Mouse (Mus musculus): Measurements from ENCODE around the gene Gm49333. TPM values are rescaled to one million over a fixed set of nuclear protein-coding genes. Genes with fewer than 3 reads are reported as not detected.

Gm49333 gene
- polyA plus RNA-seq, 1 experiment: not detected

GRCm38 (mm10) chr16:20638367-20638766 lies 27.0 kb downstream of the Gm49333 start:
- H3K4me3 ChIP-seq (ENCODE audit: low read depth, low read length): no peak overlapping the region
- H3K27ac ChIP-seq (ENCODE audit: insufficient read depth, low read length): no peak overlapping the region
- H3K27me3 ChIP-seq (ENCODE audit: control insufficient read depth, insufficient read depth, low read length, poor library complexity, severe bottlenecking): no peaks in the 10 kb centered on the region
- TF ChIP-seq POLR2A (IDR thresholded peaks at IDR 0.05; ENCODE audit: insufficient read depth, low read length) (no peak), EP300 (IDR thresholded peaks at IDR 0.05; ENCODE audit: insufficient read depth, low read depth, low read length) (no peak), CTCF (IDR thresholded peaks at IDR 0.05; ENCODE audit: low read depth, low read length) (no peak)
- no peaks in the 10 kb centered on the region for H3K9me3 ChIP-seq (replicated peaks; ENCODE audit: control insufficient read depth, insufficient read depth, low read length, poor library complexity, severe bottlenecking)
- H3K9ac ChIP-seq (ENCODE audit: low read depth, poor library complexity, severe bottlenecking): no peak overlapping the region
- no peaks in the 10 kb centered on the region for H3K36me3 ChIP-seq (ENCODE audit: control insufficient read depth, insufficient read depth, low read length, poor library complexity, severe bottlenecking)
- no peaks in the 10 kb centered on the region for H3K4me1 ChIP-seq (ENCODE audit: control insufficient read depth, insufficient read depth, low read length)

DNA sequence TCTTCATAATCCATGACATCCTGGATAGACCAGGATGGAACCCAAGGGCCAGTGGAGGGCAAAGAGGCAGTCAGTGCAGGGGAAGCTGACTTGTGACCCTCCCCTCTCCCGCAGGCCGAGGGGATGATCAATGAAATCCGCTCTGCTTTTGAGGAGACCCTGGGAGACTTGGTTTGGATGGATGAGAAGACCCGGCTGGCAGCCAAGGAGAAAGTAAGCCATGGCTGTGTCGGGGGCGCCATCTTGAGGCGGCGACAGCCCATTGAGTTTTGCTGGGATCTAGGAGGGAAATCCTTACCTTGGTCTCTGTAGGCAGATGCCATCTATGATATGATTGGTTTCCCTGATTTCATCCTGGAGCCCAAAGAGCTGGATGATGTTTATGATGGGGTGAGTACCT lies 30.8 kb downstream of the Gm49333 start:
- H3K9ac ChIP-seq (ENCODE audit: low read depth, poor library complexity, severe bottlenecking): no peak overlapping the region
- H3K4me1 ChIP-seq (ENCODE audit: control insufficient read depth, insufficient read depth, low read length): no peaks in the 10 kb centered on the region
- no peak overlapping the region for H3K27ac ChIP-seq (ENCODE audit: insufficient read depth, low read length)
- H3K36me3 ChIP-seq (ENCODE audit: control insufficient read depth, insufficient read depth, low read length, poor library complexity, severe bottlenecking): no peaks in the 10 kb centered on the region
- TF ChIP-seq POLR2A (IDR thresholded peaks at IDR 0.05; ENCODE audit: insufficient read depth, low read length): no peak
- TF ChIP-seq CTCF (IDR thresholded peaks at IDR 0.05; ENCODE audit: low read depth, low read length): peak; percentile 90
- TF ChIP-seq EP300 (IDR thresholded peaks at IDR 0.05; ENCODE audit: insufficient read depth, low read depth, low read length): no peak
- no peaks in the 10 kb centered on the region for H3K27me3 ChIP-seq (ENCODE audit: control insufficient read depth, insufficient read depth, low read length, poor library complexity, severe bottlenecking)
- H3K4me3 ChIP-seq (ENCODE audit: low read depth, low read length): no peak overlapping the region
- no peaks in the 10 kb centered on the region for H3K9me3 ChIP-seq (replicated peaks; ENCODE audit: control insufficient read depth, insufficient read depth, low read length, poor library complexity, severe bottlenecking)

DNA sequence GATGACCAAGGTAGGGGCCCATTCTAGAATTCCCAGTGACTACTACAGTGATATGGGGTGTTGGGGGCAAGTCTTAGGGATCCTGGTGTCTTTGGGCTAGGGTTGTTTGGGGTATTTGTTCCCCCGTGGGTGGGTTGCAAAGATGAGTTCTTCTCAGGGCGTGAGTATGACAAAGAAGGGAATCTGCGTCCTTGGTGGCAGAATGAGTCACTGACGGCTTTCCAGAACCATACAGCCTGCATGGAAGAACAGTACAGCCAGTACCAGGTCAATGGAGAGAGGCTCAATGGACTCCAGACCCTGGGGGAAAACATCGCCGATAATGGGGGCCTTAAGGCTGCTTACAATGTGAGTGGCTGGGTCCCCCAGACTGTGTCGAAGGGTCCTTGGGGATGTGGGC lies 32.5 kb downstream of the Gm49333 start:
- Histone ChIP-seq H3K27me3 (ENCODE audit: control insufficient read depth, insufficient read depth, low read length, poor library complexity, severe bottlenecking) (no peaks in the 10 kb centered on the region), H3K36me3 (ENCODE audit: control insufficient read depth, insufficient read depth, low read length, poor library complexity, severe bottlenecking) (no peaks in the 10 kb centered on the region), H3K4me1 (ENCODE audit: control insufficient read depth, insufficient read depth, low read length) (no peaks in the 10 kb centered on the region), H3K9ac (ENCODE audit: low read depth, poor library complexity, severe bottlenecking) (no peak overlapping the region), H3K9me3 (replicated peaks; ENCODE audit: control insufficient read depth, insufficient read depth, low read length, poor library complexity, severe bottlenecking) (no peaks in the 10 kb centered on the region), H3K27ac (ENCODE audit: insufficient read depth, low read length) (no peak overlapping the region), H3K4me3 (ENCODE audit: low read depth, low read length) (no peak overlapping the region)
- TF ChIP-seq POLR2A (IDR thresholded peaks at IDR 0.05; ENCODE audit: insufficient read depth, low read length) (no peak), CTCF (IDR thresholded peaks at IDR 0.05; ENCODE audit: low read depth, low read length) (no peak), EP300 (IDR thresholded peaks at IDR 0.05; ENCODE audit: insufficient read depth, low read depth, low read length) (no peak)

- Histone ChIP-seq H3K36me3 (ENCODE audit: control insufficient read depth, insufficient read depth, low read length, poor library complexity, severe bottlenecking) (peaks cover 26% of the 10 kb centered on the region), H3K4me1 (ENCODE audit: control insufficient read depth, insufficient read depth, low read length) (no peaks in the 10 kb centered on the region), H3K9ac (ENCODE audit: low read depth, poor library complexity, severe bottlenecking) (peak within 1 kb of the TSS; percentile 67), H3K27me3 (ENCODE audit: control insufficient read depth, insufficient read depth, low read length, poor library complexity, severe bottlenecking) (no peaks in the 10 kb centered on the region), H3K27ac (ENCODE audit: insufficient read depth, low read length) (peak within 1 kb of the TSS; percentile 60), H3K9me3 (replicated peaks; ENCODE audit: control insufficient read depth, insufficient read depth, low read length, poor library complexity, severe bottlenecking) (no peaks in the 10 kb centered on the region), H3K4me3 (ENCODE audit: low read depth, low read length) (peak within 1 kb of the TSS; percentile 92)
- no peak for TF ChIP-seq CTCF (IDR thresholded peaks at IDR 0.05; ENCODE audit: low read depth, low read length)
- TF ChIP-seq POLR2A (IDR thresholded peaks at IDR 0.05; ENCODE audit: insufficient read depth, low read length): peak; percentile 95
- TF ChIP-seq EP300 (IDR thresholded peaks at IDR 0.05; ENCODE audit: insufficient read depth, low read depth, low read length): 0 out of 2 replicates have a peak, but pooled peaks have one; percentile 28
Observed at GRCm38 (mm10) chr16:20651076-20651946, 39.9 kb downstream of the Gm49333 start, which contains the start of gene Psmd2. TSS of gene Psmd2 (plus strand) at chr16:20651652.

GRCm38 (mm10) chr16:20651947-20652310 lies 40.5 kb downstream of the Gm49333 start:
- Histone ChIP-seq H3K4me1 (ENCODE audit: control insufficient read depth, insufficient read depth, low read length) (no peaks in the 10 kb centered on the region), H3K36me3 (ENCODE audit: control insufficient read depth, insufficient read depth, low read length, poor library complexity, severe bottlenecking) (peaks cover 32% of the 10 kb centered on the region), H3K4me3 (ENCODE audit: low read depth, low read length) (peak overlapping the region; percentile 92), H3K9me3 (replicated peaks; ENCODE audit: control insufficient read depth, insufficient read depth, low read length, poor library complexity, severe bottlenecking) (no peaks in the 10 kb centered on the region), H3K27me3 (ENCODE audit: control insufficient read depth, insufficient read depth, low read length, poor library complexity, severe bottlenecking) (no peaks in the 10 kb centered on the region), H3K27ac (ENCODE audit: insufficient read depth, low read length) (no peak overlapping the region), H3K9ac (ENCODE audit: low read depth, poor library complexity, severe bottlenecking) (peak overlapping the region; percentile 67)
- TF ChIP-seq CTCF (IDR thresholded peaks at IDR 0.05; ENCODE audit: low read depth, low read length) (no peak), POLR2A (IDR thresholded peaks at IDR 0.05; ENCODE audit: insufficient read depth, low read length) (no peak), EP300 (IDR thresholded peaks at IDR 0.05; ENCODE audit: insufficient read depth, low read depth, low read length) (no peak)

GRCm38 (mm10) chr16:20653315-20653714 lies 41.9 kb downstream of the Gm49333 start:
- H3K4me3 ChIP-seq (ENCODE audit: low read depth, low read length): no peak overlapping the region
- peaks cover 46% of the 10 kb centered on the region for H3K36me3 ChIP-seq (ENCODE audit: control insufficient read depth, insufficient read depth, low read length, poor library complexity, severe bottlenecking)
- no peak overlapping the region for H3K27ac ChIP-seq (ENCODE audit: insufficient read depth, low read length)
- H3K9me3 ChIP-seq (replicated peaks; ENCODE audit: control insufficient read depth, insufficient read depth, low read length, poor library complexity, severe bottlenecking): no peaks in the 10 kb centered on the region
- no peak for TF ChIP-seq POLR2A (IDR thresholded peaks at IDR 0.05; ENCODE audit: insufficient read depth, low read length)
- no peak for TF ChIP-seq CTCF (IDR thresholded peaks at IDR 0.05; ENCODE audit: low read depth, low read length)
- TF ChIP-seq EP300 (IDR thresholded peaks at IDR 0.05; ENCODE audit: insufficient read depth, low read depth, low read length): no peak
- no peaks in the 10 kb centered on the region for H3K27me3 ChIP-seq (ENCODE audit: control insufficient read depth, insufficient read depth, low read length, poor library complexity, severe bottlenecking)
- no peaks in the 10 kb centered on the region for H3K4me1 ChIP-seq (ENCODE audit: control insufficient read depth, insufficient read depth, low read length)
- no peak overlapping the region for H3K9ac ChIP-seq (ENCODE audit: low read depth, poor library complexity, severe bottlenecking)
